Mouse (Mus musculus): Measurements from ENCODE around the gene D17Wsu92e. TPM values are rescaled to one million over a fixed set of nuclear protein-coding genes. Genes with fewer than 3 reads are reported as not detected.
"Not testable (repeated sequence)": the region's sequence is repeated elsewhere in the genome, so short reads cannot be mapped to it uniquely, and the experiment has no call there.

Gene D17Wsu92e
- total RNA-seq, 2 experiments from 2014 or later = 182 to 201 TPM

DNA sequence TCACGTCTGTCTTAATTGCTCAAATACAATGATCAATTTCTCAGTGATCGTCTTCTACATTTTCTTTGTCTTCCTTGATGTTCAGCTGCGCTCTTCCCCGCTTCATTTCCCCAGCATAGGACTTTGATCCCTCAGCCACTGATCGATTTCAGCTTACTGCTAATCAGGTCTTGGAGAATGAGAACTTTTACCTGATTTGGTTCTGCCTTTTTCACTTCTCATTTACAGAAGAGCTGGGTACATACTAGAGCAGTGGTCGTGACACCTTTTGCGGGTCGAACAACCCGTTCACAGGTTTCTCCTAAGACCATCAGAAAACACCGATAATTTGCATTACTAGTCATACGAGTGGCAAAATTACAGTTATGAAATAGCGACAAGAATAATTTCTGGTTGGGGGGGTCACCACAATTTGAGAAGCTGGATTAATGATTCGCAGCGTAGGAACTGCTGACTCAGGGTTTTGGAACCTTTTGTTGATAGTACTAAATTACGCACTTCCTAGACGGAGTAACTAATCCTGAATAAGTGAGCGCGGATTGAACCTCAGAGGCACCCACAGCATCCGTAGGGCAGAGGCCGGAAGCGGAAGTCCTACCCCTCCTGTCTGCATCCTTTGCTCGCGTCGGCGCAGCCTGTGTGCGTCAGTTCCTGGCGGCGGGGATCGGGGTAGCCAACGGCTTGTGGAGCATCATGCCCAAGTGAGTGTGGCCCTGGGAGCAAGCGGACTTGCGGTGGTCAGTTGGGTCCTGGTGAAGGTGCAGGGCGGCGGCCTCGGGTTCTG is 19.2 kb upstream of the D17Wsu92e start:
- peak; percentile 97 for DNase-seq
- intact Hi-C loops (cut with DNase I) = loop anchor here (1.0 to 5.0 kb wide), 2 partner anchors 18 to 68 kb away; partner anchors contain the start of genes Anks1 and Taf11
- peak; percentile 2; the same call in 1 of the 2 replicates for TF ChIP-seq CTCF (IDR thresholded peaks at IDR 0.05)
- Histone ChIP-seq H3K27ac (peak overlapping the region; percentile 92), H3K4me3 (peak overlapping the region; percentile 99)

DNA sequence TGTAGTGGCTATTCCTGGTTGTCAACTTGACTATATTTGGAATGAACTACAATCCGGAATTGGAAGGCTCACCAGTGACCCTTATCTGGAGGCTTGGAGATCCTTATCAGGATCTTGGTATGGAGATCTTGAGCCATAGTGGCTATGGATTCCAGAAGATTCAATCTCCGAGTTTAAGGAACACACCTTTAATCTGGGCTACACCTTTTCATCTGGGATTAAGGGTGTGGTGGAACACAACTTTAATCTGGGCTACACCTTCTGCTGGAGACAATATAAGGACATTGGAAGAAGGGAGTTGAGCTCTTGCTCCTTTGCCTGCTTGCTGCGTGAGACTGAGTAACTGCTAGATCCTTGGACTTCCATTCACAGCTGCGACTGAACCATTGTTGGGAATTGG is 17.4 kb upstream of the D17Wsu92e start, which contains the start of gene Snrpc:
Gene Snrpc (plus strand): TSS at position 301 of the 400 bp plus-strand sequence.
- intact Hi-C loops (cut with DNase I); H3K4me3 ChIP-seq; DNase-seq: not testable (repeated sequence)
- peak within 1 kb of the TSS; percentile 92; the same call in 1 of the 2 replicates for H3K27ac ChIP-seq

DNA sequence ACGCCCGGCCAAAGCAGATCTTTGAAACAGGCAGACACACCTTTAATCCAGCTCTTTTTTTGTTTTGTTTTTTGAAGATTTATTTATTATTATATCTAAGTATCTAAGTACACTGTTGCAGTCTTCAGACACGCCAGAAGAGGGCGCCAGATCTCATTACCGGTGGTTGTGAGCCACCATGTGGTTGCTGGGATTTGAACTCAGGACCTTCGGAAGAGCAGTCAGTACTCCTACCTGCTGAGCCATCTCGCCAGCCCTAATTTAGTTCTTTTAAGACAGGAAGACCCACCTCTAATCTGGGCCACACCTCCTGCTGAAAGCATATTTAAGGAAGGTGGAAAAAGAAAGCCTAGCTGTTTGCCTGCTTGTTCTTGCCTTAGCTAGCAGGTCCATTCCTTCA is 10.0 kb upstream of the D17Wsu92e start:
- Histone ChIP-seq H3K4me3 (no peak overlapping the region), H3K27ac (no peak overlapping the region)
- DNase-seq = no peak
- intact Hi-C loops (cut with DNase I) = no loop called here
- TF ChIP-seq CTCF (IDR thresholded peaks at IDR 0.05) = peak; percentile 54

DNA sequence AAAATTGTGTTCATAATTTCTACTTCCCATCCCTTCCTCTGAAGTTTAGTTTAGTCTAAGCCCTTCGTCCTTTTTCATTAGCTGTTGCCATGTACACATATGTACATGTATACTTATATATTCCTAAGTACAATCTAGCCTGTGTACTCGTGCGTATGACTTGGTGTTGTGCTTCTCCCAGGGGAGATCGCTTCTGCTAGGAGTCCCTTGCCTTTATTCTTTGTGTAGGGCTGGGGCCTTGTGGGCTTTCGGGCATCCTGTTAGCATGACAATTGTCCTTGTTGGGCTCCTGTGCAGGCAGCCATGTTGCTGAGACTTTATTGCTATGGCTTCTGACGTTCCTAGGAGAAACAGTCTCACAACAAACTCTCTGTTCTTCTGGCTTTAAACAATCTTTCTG is 7.1 kb upstream of the D17Wsu92e start:
- DNase-seq = no peak
- TF ChIP-seq CTCF (IDR thresholded peaks at IDR 0.05) = no peak
- Histone ChIP-seq H3K4me3 (no peak overlapping the region; the same call in 1 of the 2 replicates), H3K27ac (peak overlapping the region; percentile 52; the same call in 1 of the 2 replicates)
- intact Hi-C loops (cut with DNase I) = no loop called here

DNA sequence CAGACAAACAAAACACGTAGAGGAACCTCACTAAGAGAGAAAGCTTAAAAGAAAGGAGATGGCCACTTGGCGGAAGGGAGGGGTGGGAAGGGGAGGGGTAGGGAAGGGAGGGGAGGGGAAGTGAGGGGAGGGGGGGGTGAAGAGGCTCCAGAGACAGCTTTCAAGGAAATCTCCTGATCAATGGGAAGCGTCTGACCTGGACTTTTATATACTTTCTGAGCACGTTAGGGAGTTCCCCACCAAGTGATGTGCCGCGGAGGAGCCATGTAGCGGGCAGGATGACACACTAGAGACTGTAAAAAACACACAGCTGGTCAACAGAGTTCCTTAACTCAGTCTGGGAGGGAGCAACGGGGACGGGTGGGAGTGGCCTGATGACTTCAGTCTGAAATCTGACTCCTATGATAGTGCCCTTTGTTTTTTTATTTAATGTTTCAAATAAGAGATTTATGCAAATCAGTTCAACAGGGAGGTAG is 6.5 kb upstream of the D17Wsu92e start:
- intact Hi-C loops (cut with DNase I) = no loop called here
- DNase-seq = peak; percentile 41
- peak overlapping the region; percentile 54 for H3K4me3 ChIP-seq
- TF ChIP-seq CTCF (IDR thresholded peaks at IDR 0.05) = no peak
- H3K27ac ChIP-seq = peak overlapping the region; percentile 71

DNA sequence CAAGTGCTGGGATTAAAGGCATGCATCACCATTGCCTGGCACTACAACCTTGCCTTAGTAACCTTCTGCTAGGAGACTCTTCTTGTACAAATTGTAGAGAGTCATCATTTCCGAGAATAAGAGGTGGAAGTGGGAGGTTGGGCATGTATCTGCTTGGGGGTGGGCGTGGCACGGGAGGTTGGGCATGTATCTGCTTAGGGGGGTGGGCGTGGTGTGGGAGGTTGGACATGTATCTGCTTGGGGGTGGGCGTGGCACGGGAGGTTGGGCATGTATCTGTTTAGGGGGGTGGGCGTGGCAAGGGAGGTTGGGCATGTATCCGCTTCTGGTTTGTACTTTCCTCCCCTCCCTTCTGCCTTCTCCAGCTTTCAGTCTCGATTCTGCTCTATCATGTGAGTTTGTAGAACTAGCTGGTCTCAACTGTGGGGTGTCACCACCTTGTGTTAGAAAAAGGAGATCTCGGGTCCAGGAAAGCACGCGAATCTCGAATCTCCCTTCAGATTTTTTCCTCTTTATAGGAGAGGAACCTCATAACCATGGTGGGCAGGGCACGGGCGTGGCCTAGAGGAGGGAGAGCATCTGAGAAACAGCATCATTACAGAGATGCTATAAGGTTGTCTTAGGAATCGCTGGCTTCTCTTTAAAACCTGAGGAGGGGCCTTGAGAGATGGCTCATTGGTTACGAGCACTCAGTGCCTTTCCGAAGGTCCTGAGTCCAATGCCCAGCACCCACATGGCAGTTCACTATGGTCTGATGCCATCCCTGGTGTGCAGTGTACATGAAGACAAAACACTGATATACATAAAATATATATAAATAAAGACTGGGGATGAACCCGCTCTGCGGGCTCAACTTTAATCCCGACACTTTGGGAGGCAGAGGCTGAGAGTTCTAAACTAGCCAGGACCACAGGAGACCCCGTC is 5.8 kb upstream of the D17Wsu92e start:
- intact Hi-C loops (cut with DNase I) = no loop called here
- peak; percentile 65 for DNase-seq
- peak overlapping the region; percentile 71 for H3K27ac ChIP-seq
- TF ChIP-seq CTCF (IDR thresholded peaks at IDR 0.05) = no peak
- H3K4me3 ChIP-seq = peak overlapping the region; percentile 54

DNA sequence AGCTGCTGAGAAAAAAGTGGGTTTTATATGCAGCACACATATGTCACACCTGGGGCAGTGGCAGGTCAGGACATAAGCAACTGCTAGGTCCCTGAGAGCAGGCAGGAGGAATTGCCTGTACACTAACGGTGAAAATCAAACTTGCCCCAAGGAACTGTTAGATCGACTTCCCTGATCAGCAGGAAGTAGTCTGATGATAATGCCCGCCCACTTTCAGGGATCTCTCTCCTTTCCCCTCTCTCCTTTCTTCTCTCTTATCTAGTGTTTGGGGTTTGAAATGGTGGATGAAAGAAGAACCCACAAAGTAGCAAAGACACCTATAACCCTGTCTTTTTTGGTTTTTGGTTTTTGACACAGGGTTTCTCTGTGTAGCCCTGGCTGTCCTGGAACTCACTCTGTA is 5.1 kb upstream of the D17Wsu92e start:
- H3K27ac ChIP-seq = peak overlapping the region; percentile 25; the same call in 1 of the 2 replicates
- H3K4me3 ChIP-seq = no peak overlapping the region; the same call in 1 of the 2 replicates
- intact Hi-C loops (cut with DNase I) = no loop called here
- DNase-seq = no peak
- no peak for TF ChIP-seq CTCF (IDR thresholded peaks at IDR 0.05)

DNA sequence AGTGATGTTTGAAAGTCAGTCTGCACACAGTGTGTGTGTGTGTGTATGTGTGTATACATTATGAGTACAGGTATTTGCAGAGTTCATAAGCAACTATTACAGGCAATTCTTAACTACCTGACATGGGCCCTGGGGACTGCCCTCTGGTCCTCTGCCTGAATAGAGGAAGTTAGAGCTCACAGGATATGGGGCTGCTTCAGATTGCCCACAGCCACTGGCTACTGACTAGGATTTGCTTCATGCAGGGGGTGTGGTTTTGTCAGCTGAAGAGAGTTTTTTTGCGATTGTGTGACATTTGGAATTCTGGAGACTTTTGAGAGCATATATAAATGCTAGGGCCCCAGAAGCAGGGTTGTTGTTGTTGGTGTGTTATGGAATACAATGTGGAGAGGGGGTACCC is 4.5 kb upstream of the D17Wsu92e start:
- DNase-seq = no peak
- intact Hi-C loops (cut with DNase I) = no loop called here

DNA sequence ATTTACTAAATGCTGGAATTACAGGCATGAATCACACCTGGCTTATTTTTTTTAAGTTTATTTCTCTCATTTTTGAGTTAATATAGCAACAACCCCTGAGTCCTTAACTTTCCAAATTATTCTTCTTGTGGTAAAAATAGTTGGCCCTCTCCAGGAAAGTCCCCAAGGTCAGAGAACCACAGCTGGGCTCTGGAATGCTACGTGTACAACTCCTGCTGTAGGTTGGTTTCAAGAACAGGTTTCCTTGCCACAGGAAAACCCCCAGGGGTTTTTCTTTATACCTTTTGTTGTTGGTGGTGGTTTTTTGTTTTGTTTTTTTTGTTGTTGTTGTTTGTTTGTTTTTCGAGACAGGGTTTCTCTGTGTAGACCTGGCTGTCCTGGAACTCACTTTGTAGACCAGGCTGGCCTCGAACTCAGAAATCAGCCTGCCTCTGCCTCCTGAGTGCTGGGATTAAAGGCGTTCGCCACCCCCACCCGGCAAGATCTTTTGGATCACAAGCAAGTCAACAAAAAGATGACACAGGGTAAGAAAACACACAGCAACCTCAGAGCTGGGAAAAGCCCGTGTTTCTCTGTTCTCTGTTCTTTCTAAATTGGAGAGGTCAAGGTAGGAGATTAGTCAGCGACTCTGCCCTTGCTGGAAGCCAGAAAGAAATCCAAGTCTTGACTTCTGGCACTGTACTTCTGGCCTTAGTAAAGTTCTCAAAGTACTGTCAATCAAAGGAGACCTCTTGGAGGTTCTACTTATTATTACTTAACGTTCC is 2.9 kb upstream of the D17Wsu92e start:
- no peak for DNase-seq
- intact Hi-C loops (cut with DNase I) = no loop called here
- no peak for TF ChIP-seq CTCF (IDR thresholded peaks at IDR 0.05)

More for the DNA sequence above, 4.5 kb upstream of the D17Wsu92e start:
- no peak for TF ChIP-seq CTCF (IDR thresholded peaks at IDR 0.05)
- no peak overlapping the region for H3K27ac ChIP-seq
- H3K4me3 ChIP-seq = no peak overlapping the region

DNA sequence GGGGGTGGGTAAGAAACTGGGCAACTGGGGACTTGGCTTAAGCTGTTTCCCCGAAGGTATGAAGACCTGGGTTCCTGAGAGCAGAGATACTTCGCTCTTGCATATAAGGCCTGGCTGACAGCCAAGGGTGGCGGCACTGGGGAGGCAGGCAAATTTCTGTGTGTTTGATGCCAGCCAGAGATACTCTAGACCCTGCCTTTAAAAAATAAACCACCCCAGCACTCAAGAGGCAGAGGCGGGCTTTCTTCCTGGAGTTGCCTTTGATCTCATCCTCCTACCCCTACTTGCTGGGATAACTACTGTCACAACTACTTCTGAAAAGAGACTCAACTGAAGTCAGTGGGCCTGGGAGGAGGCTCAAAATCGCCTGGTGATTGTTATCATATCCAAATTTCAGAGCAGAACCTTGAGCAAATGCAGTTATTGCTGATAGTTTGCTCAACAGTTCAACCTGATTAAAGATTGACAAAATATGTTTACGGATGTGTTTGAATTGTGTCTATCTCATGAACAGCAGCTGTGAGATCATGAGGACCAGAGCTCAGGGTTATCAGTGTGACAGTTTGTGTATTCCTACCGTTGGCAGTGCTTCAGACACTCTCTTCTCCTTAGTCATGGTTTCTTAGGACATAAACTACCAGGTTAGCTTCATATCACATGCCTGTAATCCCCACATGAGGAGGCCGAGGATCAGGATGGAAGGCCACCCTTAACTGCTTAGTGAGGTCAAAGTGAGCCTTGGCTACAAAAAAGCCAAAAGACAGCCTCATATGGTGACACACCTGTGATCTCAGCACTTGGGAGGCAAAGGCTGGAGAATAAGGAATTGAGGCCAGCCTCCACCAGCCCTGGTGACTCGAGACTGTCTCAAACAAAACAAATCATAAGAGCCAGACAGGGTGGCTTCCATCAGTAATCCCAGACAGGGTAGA is 1.2 kb upstream of the D17Wsu92e start:
- H3K4me3 ChIP-seq = peak overlapping the region; percentile 99
- peak overlapping the region; percentile 95 for H3K27ac ChIP-seq
- DNase-seq = peak; percentile 39
- no peak for TF ChIP-seq CTCF (IDR thresholded peaks at IDR 0.05)
- intact Hi-C loops (cut with DNase I) = loop anchor here (1.0 kb wide), 1 partner anchor 18 kb away; no protein-coding TSS in a partner anchor

More for the DNA sequence above, 2.9 kb upstream of the D17Wsu92e start:
- Histone ChIP-seq H3K4me3 (no peak overlapping the region), H3K27ac (no peak overlapping the region)
